ENCODE assay signal across 8 mouse cellular contexts in the genomic region with DNA sequence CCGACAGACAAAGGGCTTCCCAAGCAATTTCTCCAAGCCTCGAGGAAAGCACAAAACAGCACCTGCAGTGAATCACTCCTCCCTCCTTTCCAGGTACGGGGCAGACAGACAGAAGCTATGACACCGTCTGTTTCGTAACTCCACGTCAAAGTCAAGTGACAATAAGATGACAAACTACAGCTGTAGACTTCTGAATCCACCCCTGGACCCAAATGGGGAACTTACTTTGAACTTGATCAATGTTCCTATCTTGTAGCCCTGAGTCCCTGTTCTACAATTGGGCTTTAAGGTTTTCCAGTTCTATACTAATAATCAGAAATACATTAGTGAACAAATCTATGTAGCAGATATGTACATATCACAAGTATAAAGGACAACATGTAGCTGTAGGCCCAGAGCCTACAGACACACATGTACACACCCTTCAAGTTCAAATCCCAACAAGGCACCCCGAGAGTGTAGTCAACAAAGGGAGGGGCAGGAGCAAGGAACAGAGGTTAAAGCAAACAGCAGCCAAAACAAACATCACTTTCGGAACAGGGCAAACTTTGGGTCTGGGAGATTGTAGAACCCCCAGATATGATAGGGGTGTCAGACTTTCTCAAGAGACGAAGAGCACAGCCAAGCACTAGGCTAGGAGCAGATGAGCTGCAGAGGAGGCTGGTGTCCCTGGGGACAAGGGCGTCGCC. TPM values are rescaled to one million over a fixed set of nuclear protein-coding genes. Genes with fewer than 3 reads are reported as not detected.
DNase-seq lines count a peak whose midpoint lies in the region; ATAC-seq and TF ChIP-seq lines count a peak whose summit lies in the region.

No protein-coding gene starts in this region.

- H3K36me3 ChIP-seq in embryonic facial prominence, embryonic 15.5 days: no peaks in the 10 kb centered on the region
- H3K36me3 ChIP-seq in intestine, postnatal 0 days (ENCODE audit: control insufficient read depth, insufficient read depth): no peaks in the 10 kb centered on the region
- no peaks in the 10 kb centered on the region for H3K36me3 ChIP-seq in midbrain, embryonic 15.5 days (replicated peaks)

- H3K4me3 ChIP-seq in embryonic facial prominence, embryonic 15.5 days (replicated peaks): peak overlapping the region; percentile 58
- H3K4me3 ChIP-seq in intestine, postnatal 0 days (ENCODE audit: low read depth, low read length): peak overlapping the region; percentile 44
- peak overlapping the region; percentile 68 for H3K4me3 ChIP-seq in midbrain, embryonic 15.5 days

- no peak for TF ChIP-seq CTCF in intestine, postnatal 0 days (IDR thresholded peaks at IDR 0.05; ENCODE audit: low read depth)

- H3K9me3 ChIP-seq in embryonic facial prominence, embryonic 15.5 days (replicated peaks): no peaks in the 10 kb centered on the region
- H3K9me3 ChIP-seq in intestine, postnatal 0 days (ENCODE audit: control insufficient read depth): no peaks in the 10 kb centered on the region
- no peaks in the 10 kb centered on the region for H3K9me3 ChIP-seq in midbrain, embryonic 15.5 days

- DNase-seq in kidney, postnatal 10 days: peak; percentile 8
- DNase-seq in kidney, adult 18-20 months: no peak
- no peak for DNase-seq in spleen, postnatal 36 days (ENCODE audit: low spot score in 2 of 2)
- no peak for DNase-seq in T-cell, adult 2 months (ENCODE audit: low spot score)

- WGBS in embryonic facial prominence, embryonic 15.5 days: 38% methylated on average over 11 of the region's 11 CpGs
- WGBS in intestine, postnatal 0 days: 46% methylated on average over 11 of the region's 11 CpGs
- 45% methylated on average over 11 of the region's 11 CpGs for WGBS in midbrain, embryonic 15.5 days

- H3K27me3 ChIP-seq in embryonic facial prominence, embryonic 15.5 days: 0 out of 2 replicates have a peak, but pooled peaks cover 11% of the 10 kb centered on the region
- H3K27me3 ChIP-seq in intestine, postnatal 0 days (replicated peaks; ENCODE audit: control insufficient read depth, insufficient read depth, low read length): no peaks in the 10 kb centered on the region; the same call in 1 of the 2 replicates
- H3K27me3 ChIP-seq in midbrain, embryonic 15.5 days (replicated peaks): peaks cover 5% of the 10 kb centered on the region; the same call in 1 of the 2 replicates

- H3K27ac ChIP-seq in embryonic facial prominence, embryonic 15.5 days (replicated peaks): no peak overlapping the region
- H3K27ac ChIP-seq in intestine, postnatal 0 days (ENCODE audit: low read depth, low read length): no peak overlapping the region
- H3K27ac ChIP-seq in midbrain, embryonic 15.5 days: no peak overlapping the region

- H3K4me2 ChIP-seq in embryonic facial prominence, embryonic 15.5 days (replicated peaks): peak overlapping the region; percentile 76
- H3K4me2 ChIP-seq in intestine, postnatal 0 days (replicated peaks; ENCODE audit: low read depth): peak overlapping the region; percentile 77
- H3K4me2 ChIP-seq in midbrain, embryonic 15.5 days: peak overlapping the region; percentile 63

- H3K9ac ChIP-seq in embryonic facial prominence, embryonic 15.5 days: no peak overlapping the region
- no peak overlapping the region for H3K9ac ChIP-seq in intestine, postnatal 0 days (ENCODE audit: low read depth, low read length)
- peak overlapping the region; percentile 69 for H3K9ac ChIP-seq in midbrain, embryonic 15.5 days

- no peak for ATAC-seq in embryonic facial prominence, embryonic 15.5 days (ENCODE audit: insufficient number of reproducible peaks, low FRiP score, low TSS enrichment, low read depth)
- no peak for ATAC-seq in intestine, postnatal 0 days
- ATAC-seq in midbrain, embryonic 15.5 days (replicated peaks): peak; percentile 57
- ATAC-seq in CD4-positive, CD25-positive, alpha-beta regulatory T cell, adult 4 months: no peak

- 0 out of 2 replicates have a peak, but pooled peaks cover 3% of the 10 kb centered on the region for H3K4me1 ChIP-seq in embryonic facial prominence, embryonic 15.5 days
- H3K4me1 ChIP-seq in intestine, postnatal 0 days (replicated peaks; ENCODE audit: control insufficient read depth, insufficient read depth, low read length): no peaks in the 10 kb centered on the region
- H3K4me1 ChIP-seq in midbrain, embryonic 15.5 days: no peaks in the 10 kb centered on the region

RNA-seq across cellular contexts. Expression of a gene that starts 0.9 kb away (rescaled TPM):
- 1.7 and 2.1 TPM in 2 replicates for polyA plus RNA-seq in embryonic facial prominence, embryonic 15.5 days (2015; fragmentation: Nextera tagmentation; extraction: Ambion mirVana)
- 0.48 and 0.60 TPM in 2 replicates for polyA plus RNA-seq in intestine, postnatal 0 days (2015; fragmentation: Nextera tagmentation; extraction: Ambion mirVana)
- 3.7 and 4.6 TPM in 2 replicates for polyA plus RNA-seq in midbrain, embryonic 15.5 days (2015; fragmentation: Nextera tagmentation; extraction: Ambion mirVana)
- not detected for polyA plus RNA-seq in CD4-positive, CD25-positive, alpha-beta regulatory T cell, adult 4 months (2017; shearing (Covaris generic))
